Mouse (Mus musculus): ENCODE measurements around the gene Morc1.
A peak's percentile ranks its signal among the peaks of the same experiment; 100 is the strongest.

The Morc1 gene

GRCm38 (mm10) chr16:48626186-48626585 is 195.1 kb downstream of the Morc1 start:
- DNase-seq (ENCODE audit: low read depth, low spot score): no peak

- DNase-seq (ENCODE audit: low read depth, low spot score): no peak
Measured at GRCm38 (mm10) chr16:48627296-48627695, 196.3 kb downstream of the Morc1 start.

- no peak for DNase-seq (ENCODE audit: low read depth, low spot score)
Measured at GRCm38 (mm10) chr16:48629710-48630109, 198.7 kb downstream of the Morc1 start.

- DNase-seq (ENCODE audit: low read depth, low spot score): no peak
Measured at GRCm38 (mm10) chr16:48630466-48630865, 199.4 kb downstream of the Morc1 start.

- DNase-seq (ENCODE audit: low read depth, low spot score): no peak
Measured at GRCm38 (mm10) chr16:48632351-48632750, 201.3 kb downstream of the Morc1 start.

GRCm38 (mm10) chr16:48646246-48646645 is 215.2 kb downstream of the Morc1 start:
- DNase-seq (ENCODE audit: low read depth, low spot score): no peak

- DNase-seq (ENCODE audit: low read depth, low spot score): no peak
Measured at GRCm38 (mm10) chr16:48671696-48672095, 240.7 kb downstream of the Morc1 start.

- no peak for DNase-seq (ENCODE audit: low read depth, low spot score)
Measured at GRCm38 (mm10) chr16:48672664-48673063, 241.6 kb downstream of the Morc1 start.

GRCm38 (mm10) chr16:48675607-48676006 is 244.6 kb downstream of the Morc1 start:
- peak; percentile 89 for DNase-seq (ENCODE audit: low read depth, low spot score)

- no peak for DNase-seq (ENCODE audit: low read depth, low spot score)
Measured at GRCm38 (mm10) chr16:48676205-48676604, 245.2 kb downstream of the Morc1 start.

- DNase-seq (ENCODE audit: low read depth, low spot score): no peak
Measured at GRCm38 (mm10) chr16:48677381-48677780, 246.3 kb downstream of the Morc1 start.

- DNase-seq (ENCODE audit: low read depth, low spot score): no peak
Measured at GRCm38 (mm10) chr16:48678029-48678428, 247.0 kb downstream of the Morc1 start.

Data from brain, adult 2 months (tissue).